Mouse (Mus musculus) thymus, postnatal 14 days (tissue): ENCODE results near the gene 1700014D04Rik.
"Not testable (repeated sequence)": the region's sequence is repeated elsewhere in the genome, so short reads cannot be mapped to it uniquely, and the experiment has no call there.

Source experiments
- DNase-seq: peaks from one replicate; pipeline ENCODE4 v3.0.0; 2021

1700014D04Rik gene

DNA sequence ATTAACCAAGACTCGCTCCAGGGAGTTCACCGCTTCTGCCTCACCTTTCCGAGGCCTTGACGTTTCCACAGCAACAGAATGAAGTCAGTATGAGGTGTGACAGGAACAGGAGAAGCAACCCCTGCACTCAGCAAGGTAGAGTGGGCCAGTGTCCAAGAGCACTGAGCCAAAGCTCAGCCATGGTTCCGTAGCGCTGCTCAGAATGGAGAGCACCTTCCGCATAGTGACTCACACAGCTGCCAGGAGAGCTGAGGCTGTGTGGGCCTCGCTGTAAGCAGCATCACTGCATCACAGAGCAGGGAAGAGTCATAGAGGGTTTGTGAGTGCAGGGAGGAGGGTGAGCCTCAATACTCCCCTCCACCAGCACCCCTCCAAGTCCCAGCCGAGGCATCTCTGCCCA lies at the start of gene 1700014D04Rik:
1700014D04Rik (minus strand) TSS at position 42 of the 400 bp plus-strand sequence.
- no peak for DNase-seq

DNA sequence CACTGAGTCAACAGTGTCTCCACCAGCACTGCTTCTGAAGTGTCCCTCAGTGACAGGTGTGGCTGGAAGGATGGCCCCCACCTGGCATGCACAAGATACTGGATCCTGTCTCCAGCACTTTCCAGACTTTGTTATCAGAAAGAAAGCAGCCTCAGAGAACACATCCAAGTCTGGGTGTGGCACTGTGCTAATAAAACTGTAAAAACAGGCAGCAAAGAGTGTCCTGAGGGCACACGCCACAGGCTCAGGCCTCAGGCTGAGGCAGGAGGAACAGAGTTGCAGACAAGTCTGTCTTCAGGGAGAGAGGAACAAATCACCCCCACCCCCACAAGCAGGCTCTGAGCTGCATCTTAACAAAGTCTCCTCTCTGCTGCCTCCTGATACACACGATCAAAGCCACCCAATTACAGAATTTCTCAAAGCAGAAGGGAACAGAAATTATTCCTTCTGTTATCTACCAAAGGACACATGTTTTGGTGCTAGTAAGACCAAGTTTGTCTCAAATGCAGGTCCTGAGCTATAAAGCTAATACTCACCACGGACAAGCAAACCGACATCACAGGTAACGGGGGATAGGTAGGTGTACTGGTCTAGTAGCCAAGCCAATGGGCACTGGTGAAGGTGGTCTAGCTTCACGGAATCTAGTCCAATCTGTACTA lies 49.4 kb upstream of the 1700014D04Rik start:
- no peak for DNase-seq

DNA sequence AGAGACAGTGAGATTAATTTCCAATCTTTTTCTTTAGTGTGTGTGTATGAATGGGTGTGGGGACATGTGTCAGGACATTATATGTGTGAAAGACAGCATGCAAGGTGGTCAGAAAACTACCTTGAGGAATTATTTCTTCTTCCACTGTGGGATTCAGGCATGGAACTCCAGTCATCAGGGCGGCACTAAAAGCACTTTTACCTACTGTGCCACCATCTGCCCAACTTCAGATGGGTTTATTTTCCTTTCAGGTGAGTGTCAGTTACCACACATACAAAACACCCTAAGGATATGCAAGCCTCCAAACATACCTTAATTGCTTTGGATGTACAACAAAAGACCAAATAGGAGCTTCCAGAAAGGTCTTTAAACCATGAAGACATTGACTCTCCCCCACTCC lies 48.2 kb upstream of the 1700014D04Rik start:
- DNase-seq, result no peak

DNA sequence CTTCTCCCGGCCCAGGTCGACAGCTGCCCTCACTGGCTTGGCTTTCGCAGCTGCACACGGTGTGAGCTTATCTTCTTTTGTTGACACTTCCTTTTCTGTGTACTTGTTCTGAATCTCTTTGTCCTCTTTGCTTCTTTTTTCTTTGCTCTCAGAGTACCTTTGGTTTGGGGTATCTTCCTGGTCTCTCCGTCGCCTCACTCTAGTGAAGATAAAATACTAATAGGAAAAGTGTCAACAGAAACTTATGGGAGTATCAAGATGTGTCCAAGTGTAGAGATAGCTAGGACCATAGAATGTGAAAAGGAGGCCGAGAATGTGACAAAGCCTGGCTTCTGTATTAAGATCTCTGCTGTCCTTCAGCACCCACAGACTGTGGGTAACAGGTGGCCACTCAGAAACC lies 35.6 kb upstream of the 1700014D04Rik start, which contains the start of gene Gm49354:
Gm49354 (minus strand) TSS at position 101 of the 400 bp plus-strand sequence.
- DNase-seq, result no peak

DNA sequence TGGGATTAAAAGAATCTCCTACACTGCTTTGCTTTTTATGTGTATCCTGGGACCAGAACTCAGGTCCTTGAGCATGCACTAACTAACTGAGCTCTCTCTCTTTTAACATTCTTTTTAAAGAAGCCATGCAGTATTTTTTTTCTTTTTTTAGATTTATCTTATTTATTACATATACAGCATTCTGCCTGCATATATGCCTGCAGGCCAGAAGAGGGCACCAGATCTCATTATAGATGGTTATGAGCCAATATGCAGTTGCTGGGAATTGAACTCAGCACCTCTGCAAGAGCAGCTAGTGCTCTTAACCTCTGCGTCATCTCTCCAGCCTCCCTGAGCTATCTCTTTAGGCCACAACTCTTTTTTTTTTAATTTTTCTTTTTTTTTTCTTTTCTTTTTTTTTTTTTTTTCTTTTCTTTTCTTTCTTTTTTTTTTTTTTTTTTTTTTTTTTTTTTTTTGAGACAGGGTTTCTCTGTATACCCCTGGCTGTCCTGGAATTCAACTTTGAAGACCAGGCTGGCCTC lies 33.3 kb upstream of the 1700014D04Rik start:
- not testable (repeated sequence) for DNase-seq

DNA sequence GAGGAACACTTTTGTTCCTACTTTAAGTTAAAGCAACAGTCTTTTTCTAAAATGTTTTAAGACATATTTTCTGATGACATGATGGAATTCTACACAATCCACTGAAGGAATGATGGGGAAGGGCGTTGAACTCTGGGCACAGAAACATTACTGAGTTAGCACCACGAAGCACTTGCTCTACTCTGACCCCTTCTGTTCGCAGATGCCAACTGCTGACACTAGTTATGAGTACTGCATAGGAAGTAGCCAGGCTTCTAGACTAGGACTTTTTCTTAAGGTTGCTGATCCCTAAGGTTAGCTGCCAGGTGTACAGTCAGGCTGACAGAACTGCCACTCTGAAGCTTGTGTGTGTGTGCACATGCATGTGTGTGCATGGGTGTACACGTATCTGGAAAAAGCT lies 32.7 kb upstream of the 1700014D04Rik start:
- peak; percentile 29 for DNase-seq

DNA sequence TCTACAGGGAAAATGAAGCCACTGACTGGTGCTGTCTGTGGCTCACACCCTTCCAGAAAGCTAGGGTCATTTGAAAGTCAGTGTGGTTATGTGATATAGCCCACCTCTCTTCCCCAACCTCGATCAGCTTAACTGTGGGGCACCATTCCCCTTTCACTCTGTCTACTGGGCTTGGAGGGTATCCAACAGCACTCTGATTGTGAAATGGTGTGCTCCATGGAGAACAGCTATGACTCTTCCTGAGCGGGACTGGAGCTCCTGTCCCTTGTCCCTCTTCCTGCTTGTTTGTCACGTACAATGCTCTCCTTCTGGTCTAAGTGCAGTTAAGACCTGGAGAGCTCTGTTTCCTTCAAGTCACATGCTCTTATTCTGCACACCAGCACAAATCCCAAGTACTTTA lies 28.6 kb upstream of the 1700014D04Rik start:
- DNase-seq, result no peak

DNA sequence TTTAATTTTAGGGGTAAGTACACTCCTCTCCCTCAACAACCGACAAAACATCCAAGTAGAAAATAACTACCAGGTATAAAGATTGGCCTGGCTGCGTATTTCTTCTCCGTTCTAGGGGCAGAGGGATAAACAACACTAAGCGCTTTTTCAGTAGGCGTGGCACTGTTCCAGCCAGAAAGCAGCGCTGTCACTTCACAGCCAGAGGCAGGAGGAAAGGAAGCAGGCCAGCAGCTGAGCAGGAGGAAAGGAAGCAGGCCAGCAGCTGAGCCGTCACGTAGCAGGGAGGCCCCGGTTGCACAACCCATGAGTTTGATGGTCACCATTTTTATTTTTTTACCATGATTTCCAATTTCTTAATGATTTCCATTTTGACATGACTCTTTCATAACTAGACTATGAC lies 24.7 kb upstream of the 1700014D04Rik start:
- DNase-seq, result peak; percentile 45

DNA sequence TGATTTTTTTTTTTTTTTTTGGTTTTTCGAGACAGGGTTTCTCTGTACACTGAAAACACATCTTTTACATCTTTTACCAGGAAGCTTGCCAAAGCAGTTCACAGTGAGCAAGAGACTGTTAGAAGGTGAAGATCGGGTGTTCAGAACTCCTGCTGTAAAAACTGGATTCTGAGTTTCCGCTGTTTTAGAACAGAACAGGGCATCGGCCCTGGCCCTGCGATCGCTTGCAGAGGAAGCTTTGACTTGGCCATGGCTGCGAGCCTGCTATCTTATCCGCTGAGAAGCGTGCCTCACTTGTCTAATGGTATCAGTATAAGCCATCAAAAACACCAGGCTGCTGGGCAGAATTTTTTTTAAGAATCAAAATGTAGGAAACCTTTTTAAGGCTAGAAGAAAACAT lies 24.3 kb upstream of the 1700014D04Rik start:
- DNase-seq, result peak; percentile 20

DNA sequence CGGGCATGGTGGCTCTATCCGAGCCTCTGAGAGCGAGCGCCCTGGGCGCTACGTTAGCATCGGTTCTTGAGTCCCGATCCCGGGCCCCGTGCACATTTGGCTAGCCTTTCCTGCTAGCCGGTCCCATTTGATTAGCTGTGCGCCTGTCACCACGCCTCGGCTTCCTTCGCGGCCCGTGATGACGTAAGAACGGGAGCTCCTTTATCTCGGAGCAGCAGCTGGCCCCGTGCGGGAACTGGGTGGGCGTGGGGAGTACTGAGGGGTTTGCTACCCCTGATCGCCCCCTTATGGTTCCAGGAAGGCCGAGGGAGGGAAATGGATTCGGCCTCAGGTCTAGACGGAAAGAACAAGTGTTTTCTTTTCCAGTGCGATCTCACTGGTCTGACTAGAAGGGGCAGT lies 23.6 kb upstream of the 1700014D04Rik start:
- peak; percentile 91 for DNase-seq

DNA sequence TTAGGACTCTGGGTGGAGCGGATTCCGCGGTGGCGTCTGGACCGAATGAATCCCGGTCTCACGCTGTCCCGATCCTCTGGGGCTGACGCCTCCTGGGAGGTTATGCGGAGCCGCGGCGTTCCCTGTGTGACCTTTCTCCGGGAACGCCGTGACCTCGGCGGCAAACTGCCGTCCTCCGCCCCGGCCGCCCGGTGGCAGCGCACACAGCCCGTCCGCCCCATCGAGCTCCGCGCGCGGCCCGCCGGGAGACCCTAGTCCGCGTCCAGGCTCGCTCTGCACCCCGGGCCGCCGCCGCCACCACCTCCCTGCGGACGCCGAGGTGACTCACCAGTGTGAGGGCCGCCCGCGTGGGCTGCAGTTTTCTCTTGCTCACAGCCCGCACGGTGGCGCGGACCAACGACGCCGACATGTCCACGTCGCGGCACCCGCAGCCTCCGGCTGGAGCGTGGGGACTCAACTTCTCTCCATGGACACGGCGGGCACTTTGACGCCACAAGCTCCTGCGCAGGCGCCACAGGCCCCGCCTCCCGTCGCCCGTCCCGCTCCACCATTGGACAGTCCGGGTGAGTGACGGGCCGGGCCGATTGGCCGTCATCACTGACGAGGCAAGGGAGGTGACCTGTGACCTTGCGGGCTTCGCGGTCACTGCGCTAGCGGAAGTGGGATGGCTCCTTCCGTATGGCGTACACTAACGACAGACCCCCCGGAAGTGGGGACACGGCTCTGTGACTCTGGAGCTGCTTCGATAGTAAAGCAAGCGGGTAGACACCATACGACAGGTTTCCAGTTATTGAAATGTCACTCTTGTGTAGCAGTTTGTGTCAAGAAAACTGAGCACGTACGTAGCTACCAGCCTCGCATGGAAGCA lies 23.0 kb upstream of the 1700014D04Rik start, which contains the start of gene Isca1:
Isca1 (minus strand) TSS at position 515 of the 868 bp plus-strand sequence.
- peak; percentile 99 for DNase-seq

DNA sequence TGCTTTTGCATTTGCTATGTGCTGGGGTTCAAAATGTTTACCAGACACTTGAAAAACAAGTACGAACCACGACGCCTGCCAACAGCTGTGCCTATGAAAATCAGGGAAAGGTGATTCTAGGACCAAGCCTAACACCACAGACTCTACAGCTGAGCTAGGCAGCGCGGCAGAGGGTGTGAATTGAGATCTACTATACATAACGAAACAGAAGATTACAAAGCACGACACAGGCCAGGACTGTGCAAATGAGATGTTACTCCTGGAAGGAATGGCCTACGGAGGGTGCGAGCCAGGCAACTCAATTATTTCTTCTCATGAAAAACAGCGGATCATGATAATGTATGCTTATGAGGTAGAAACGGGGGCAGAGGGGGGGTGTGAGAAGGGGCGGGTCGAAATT lies 22.0 kb upstream of the 1700014D04Rik start:
- DNase-seq, result no peak

DNA sequence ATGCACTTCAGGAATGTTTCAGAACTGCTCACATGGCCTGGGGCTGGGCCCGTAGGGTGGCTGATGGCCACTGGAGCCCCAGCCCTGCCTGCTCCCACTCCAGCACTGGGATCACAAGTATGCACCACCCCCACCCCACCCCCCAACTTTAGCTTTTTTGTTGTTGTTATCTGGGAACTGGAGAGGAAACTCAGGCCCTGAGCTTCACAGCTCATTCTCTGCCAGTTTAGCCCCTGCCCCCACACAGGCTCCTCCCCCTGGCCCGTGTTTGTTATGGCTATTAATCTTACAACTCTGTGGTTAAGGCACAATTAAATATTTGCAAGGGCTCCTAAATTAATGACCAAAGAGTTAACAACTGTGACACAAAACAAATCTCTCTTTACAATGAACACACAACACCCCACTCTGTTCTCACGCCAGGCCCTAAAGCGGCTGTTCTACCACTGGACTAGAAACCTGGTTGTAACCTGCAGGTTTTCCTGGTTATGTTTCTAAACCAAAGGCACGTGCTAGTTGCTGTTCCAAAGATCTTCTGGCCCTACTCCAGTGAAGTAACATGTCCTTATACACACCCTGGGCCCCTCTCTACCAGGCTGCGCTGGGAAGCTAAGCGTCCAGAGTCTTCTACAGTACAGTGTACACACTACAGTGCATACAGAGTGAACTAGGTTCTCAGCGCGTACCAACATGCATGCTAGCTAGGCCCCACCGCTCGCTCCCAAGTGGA lies 20.4 kb upstream of the 1700014D04Rik start:
- no peak for DNase-seq

DNA sequence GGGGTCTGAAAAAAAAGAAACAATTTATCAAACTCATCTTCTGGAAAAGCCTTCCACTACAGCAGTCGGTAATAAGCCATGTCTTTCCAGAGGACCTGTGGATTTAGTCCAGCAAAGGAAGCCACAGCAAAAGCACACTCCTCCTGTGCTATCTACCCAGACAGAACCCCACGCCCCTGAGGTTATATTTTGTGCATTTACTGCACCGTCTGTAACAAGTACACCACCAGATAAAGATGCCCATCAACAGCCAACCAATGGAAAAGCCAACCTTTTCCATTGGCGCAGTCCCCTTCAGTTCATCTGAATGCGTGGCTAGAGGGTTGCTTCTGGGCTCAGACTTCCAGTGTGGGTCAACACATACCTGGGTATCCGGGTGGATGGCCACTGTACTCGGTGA lies 16.2 kb upstream of the 1700014D04Rik start:
- no peak for DNase-seq

DNA sequence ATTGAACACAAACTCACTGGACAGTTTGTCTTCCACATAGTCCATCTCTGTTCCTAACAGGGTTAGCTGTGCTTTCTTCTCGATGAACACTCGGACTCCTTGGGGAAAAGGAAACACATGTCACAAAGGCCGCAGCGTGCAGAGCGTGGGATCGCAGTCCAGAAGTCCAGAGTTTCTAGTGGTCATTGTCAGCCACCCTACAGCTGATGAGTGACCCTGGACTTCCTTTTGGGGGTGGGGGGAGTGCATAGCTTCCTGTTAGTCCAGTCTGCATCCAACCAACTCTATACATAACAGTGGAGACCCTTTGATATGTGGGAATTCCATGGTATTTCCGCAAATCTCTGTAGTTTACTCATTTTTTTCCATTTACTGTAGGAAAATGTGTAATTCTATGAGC lies 10.4 kb upstream of the 1700014D04Rik start:
- no peak for DNase-seq

DNA sequence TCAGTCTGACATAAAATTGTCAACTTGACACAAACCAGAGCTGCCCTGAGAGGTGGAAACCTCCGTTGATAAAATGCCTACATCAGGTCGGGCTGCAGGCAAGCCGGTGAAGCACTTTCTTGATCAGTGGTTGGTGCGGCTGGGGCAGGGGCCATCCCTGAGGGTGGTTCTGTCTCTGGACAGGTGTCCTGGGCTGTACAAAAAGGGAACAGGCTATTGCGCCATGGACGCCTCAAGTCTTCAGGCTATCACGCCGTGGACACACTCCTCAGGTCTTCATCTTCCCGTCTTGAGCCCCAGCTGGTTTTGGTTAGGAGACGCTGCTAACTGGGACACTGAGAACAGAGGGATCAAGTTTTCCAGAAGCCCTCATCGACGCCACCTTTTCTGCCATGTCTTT lies 3.8 kb upstream of the 1700014D04Rik start:
- no peak for DNase-seq

DNA sequence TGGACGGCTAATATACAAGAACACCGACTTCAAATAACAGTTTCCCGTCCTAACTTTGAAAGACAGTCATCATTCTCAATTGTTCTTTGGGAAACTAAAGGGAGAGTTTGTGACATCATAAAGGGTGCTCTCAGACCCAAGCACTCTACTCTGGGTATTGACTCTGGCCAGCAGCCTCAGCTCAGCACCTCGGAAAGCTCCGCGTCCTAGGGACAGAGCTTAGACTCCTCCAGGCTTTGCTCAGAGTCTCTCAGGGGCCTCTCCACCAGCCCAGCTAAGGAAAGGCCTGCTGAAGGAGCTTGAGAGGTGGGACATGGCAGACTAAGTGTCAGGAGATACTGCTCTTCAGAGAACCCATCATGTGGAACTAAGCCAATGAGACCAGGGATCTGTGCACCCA lies 388 bp downstream of the 1700014D04Rik start:
- DNase-seq, result no peak

DNA sequence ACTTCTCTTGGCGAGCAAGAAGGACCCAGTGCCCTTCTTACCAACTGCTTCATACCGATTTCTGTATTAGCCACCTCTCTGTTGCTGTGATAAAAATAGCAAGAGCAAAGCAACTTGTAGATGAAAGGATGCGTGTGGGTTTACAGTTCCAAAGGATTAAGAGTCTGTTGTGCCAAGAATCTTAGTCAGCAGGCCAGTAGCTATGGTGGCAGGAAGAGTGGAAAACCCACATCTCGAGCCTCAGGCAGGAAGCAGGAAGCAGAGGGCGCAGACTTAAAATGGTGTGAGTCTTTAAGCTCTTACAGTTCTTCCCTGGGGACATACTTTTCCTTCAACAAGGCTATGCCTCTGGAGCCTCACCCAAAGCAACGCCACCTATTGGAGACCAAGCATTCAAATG lies 1.1 kb downstream of the 1700014D04Rik start:
- no peak for DNase-seq

DNA sequence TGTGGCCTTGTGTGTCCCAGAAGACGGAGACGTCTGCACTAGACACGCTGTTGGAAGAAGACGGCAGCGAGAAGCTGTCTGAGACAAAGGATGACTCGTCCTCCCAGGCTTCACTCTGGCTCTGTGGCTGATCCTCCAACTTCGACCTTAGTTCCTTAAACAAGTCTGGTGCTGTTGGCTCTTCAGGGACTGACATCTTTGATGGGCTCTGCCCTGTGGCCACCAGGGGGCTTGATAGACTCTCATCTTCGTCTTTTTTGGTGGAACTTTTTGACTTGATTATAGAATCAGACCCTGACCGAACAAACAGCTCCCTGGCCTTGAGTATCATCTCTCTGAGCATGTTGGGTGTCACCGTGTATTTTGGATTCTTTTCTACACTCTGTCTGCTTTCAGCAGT lies 4.9 kb downstream of the 1700014D04Rik start:
- peak; percentile 31 for DNase-seq

DNA sequence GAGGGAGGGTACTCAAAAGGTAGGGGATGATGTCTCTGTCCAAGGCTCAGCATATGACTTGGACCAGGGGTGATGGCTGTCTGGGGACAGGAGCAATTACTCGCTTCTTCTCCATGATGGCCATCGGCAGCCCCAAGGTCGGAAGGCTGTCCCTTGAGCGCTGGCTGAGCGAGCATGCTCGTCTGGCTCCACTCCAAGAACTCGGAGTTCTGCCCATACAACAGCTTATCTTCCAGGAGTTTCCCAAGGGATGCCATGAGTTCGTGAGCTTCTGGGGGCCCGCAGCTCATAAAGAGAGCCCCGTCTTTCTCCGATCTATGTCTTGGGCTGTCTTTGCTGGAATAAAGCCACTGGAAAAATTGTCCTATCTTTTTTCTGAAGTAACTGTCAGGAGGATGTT lies 5.5 kb downstream of the 1700014D04Rik start:
- no peak for DNase-seq

DNA sequence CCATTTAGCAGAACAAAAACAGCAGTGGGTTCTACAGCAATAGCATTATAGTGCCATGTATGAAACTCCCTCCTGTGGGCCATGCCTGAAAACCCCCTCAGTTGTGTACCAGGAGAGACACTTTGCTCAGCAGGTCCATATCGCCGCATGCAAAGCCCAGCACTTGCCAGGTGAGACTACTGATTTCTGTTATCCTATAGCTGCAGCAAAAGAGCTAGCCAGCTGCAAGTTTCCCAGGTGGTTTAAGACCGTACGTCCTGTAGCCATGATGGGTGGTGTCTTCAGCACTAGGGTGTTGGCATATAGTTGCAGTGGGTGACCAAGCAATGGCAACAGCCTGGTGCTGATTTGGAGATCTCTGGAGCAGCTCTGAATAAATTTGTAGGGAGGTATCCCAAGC lies 7.2 kb downstream of the 1700014D04Rik start:
- no peak for DNase-seq

DNA sequence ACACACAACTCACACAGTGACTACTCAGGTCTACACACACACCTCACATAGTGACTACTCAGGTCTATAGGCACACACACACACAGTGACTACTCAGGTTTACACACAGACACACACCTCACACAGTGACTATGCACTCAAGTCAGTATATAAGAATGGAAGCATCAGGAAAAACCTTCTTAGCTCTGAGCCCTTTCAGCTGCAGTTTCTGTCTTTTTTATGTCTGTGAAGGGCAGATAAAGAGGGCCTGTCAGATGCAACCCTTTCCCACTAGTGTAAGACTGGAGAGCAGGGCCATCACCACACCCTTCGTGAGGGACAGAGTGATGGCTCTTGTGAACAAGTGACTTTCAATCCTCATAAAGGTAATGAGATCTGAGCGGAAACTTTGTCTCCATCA lies 8.1 kb downstream of the 1700014D04Rik start:
- DNase-seq, result no peak

DNA sequence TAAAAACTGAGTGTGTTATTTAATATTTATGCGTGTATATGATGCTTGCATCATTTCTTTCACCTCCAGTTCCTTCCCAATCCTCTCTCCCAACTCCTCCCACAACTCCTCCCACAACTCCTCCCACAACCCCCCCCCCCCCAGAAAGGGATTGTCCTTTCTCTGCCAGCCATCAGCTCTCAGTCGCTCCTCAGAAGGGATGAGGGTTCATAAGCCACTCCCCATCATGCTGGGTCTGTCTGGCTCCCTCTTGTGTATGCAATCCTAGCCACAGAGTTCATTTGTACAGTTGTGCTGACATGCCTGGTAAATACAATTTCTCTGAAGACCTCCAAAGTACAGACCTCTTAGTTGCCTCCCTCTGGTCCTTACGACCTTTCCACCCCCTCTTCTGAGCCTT lies 11.4 kb downstream of the 1700014D04Rik start:
- no peak for DNase-seq
